Comparison of ENCODE assay signal across 8 mouse cellular contexts in genomic region chr2:117121212-117121983, GRCm38 (mm10). TPM values are rescaled to one million over a fixed set of nuclear protein-coding genes. Genes with fewer than 3 reads are reported as not detected.
DNase-seq lines count a peak whose midpoint lies in the region; ATAC-seq and TF ChIP-seq lines count a peak whose summit lies in the region.

Spred1 (plus strand) TSS chr2:117121374.

- intact Hi-C loops in heart, adult 2 months (cut with DNase I), result loop anchor here (2.0 to 5.0 kb wide), 5 partner anchors 36 to 221 kb away; no protein-coding TSS in a partner anchor

- peaks cover 0 to 3% of the 10 kb centered on the region in 2 experiments; a peak in 2 of 4 replicates for H3K4me1 ChIP-seq in MEL (ENCODE audit: control insufficient read depth in 1 of 2, insufficient read depth in 2 of 2, low read length in 2 of 2)
- peaks cover 8% of the 10 kb centered on the region for H3K4me1 ChIP-seq in heart, adult 2 months (ENCODE audit: control insufficient read depth, insufficient read depth, low read length)
- peaks cover 3% of the 10 kb centered on the region; the same call in 1 of the 2 replicates for H3K4me1 ChIP-seq in kidney, adult 2 months (ENCODE audit: control insufficient read depth, insufficient read depth, low read length)
- peaks cover 19% of the 10 kb centered on the region for H3K4me1 ChIP-seq in liver, embryonic 12.5 days
- H3K4me1 ChIP-seq in neural tube, embryonic 11.5 days (ENCODE audit: control insufficient read depth, insufficient read depth, low read length), result peaks cover 8% of the 10 kb centered on the region

- H3K9ac ChIP-seq in MEL (ENCODE audit: control insufficient read depth, low read depth, low read length, poor library complexity, severe bottlenecking), result peak within 1 kb of the TSS; percentile 97
- peak within 1 kb of the TSS; percentile 93 for H3K9ac ChIP-seq in heart, adult 2 months (ENCODE audit: low read depth, low read length)
- H3K9ac ChIP-seq in liver, embryonic 12.5 days, result peak within 1 kb of the TSS; percentile 90
- H3K9ac ChIP-seq in neural tube, embryonic 11.5 days (ENCODE audit: low read length), result peak within 1 kb of the TSS; percentile 96

- H3K36me3 ChIP-seq in MEL (ENCODE audit: control insufficient read depth in 1 of 2, insufficient read depth in 2 of 2, low read length in 2 of 2), result peaks cover 0 to 14% of the 10 kb centered on the region in 2 experiments; a peak in 3 of 4 replicates
- peaks cover 11% of the 10 kb centered on the region for H3K36me3 ChIP-seq in heart, adult 2 months (ENCODE audit: control insufficient read depth, insufficient read depth, low read length)
- H3K36me3 ChIP-seq in kidney, adult 2 months (ENCODE audit: control insufficient read depth, insufficient read depth, low read length), result no peaks in the 10 kb centered on the region
- H3K36me3 ChIP-seq in liver, embryonic 12.5 days, result no peaks in the 10 kb centered on the region
- no peaks in the 10 kb centered on the region for H3K36me3 ChIP-seq in neural tube, embryonic 11.5 days (ENCODE audit: control insufficient read depth, insufficient read depth, low read length)

- peak within 1 kb of the TSS; percentile 82 for H3K27ac ChIP-seq in MEL (ENCODE audit: control insufficient read depth, low read depth, low read length)
- peak within 1 kb of the TSS; percentile 96 for H3K27ac ChIP-seq in heart, adult 2 months
- peak within 1 kb of the TSS; percentile 97 for H3K27ac ChIP-seq in kidney, adult 2 months (ENCODE audit: insufficient read depth, low read depth, low read length)
- peak within 1 kb of the TSS; percentile 89 for H3K27ac ChIP-seq in liver, embryonic 12.5 days
- peak within 1 kb of the TSS; percentile 99 for H3K27ac ChIP-seq in neural tube, embryonic 11.5 days (ENCODE audit: low read depth, low read length)

- peaks cover 36% of the 10 kb centered on the region for H3K79me2 ChIP-seq in MEL (ENCODE audit: control insufficient read depth, insufficient read depth, low read length, poor library complexity)
- peaks cover 4% of the 10 kb centered on the region for H3K79me2 ChIP-seq in heart, adult 2 months (replicated peaks; ENCODE audit: control insufficient read depth, insufficient read depth, low read length)

- no peak for TF ChIP-seq RAD21 in MEL (IDR thresholded peaks at IDR 0.05; ENCODE audit: low read depth, low read length)

- TF ChIP-seq CTCF in MEL (IDR thresholded peaks at IDR 0.05 in 2 of 3, conservative IDR thresholded peaks at IDR 0.05 in 1 of 3; ENCODE audit: control insufficient read depth in 1 of 3, insufficient read depth in 1 of 3, low read depth in 2 of 3, low read length in 3 of 3, poor library complexity in 1 of 3, severe bottlenecking in 1 of 3), result no peak
- no peak for TF ChIP-seq CTCF in heart, adult 2 months (IDR thresholded peaks at IDR 0.05)
- no peak for TF ChIP-seq CTCF in kidney, adult 2 months (conservative IDR thresholded peaks at IDR 0.05; ENCODE audit: insufficient read depth, insufficient read length, low read depth, low read length)

- H3K27me3 ChIP-seq in MEL (ENCODE audit: control insufficient read depth in 1 of 2, insufficient read depth in 2 of 2, low read length in 2 of 2), result no peaks in the 10 kb centered on the region
- no peaks in the 10 kb centered on the region for H3K27me3 ChIP-seq in heart, adult 2 months (ENCODE audit: control insufficient read depth, insufficient read depth, low read length)
- no peaks in the 10 kb centered on the region for H3K27me3 ChIP-seq in kidney, adult 2 months (replicated peaks; ENCODE audit: control insufficient read depth, insufficient read depth, low read length)
- peaks cover 11% of the 10 kb centered on the region for H3K27me3 ChIP-seq in liver, embryonic 12.5 days (replicated peaks)
- H3K27me3 ChIP-seq in neural tube, embryonic 11.5 days (ENCODE audit: control insufficient read depth, insufficient read depth, low read length), result no peaks in the 10 kb centered on the region

- peak within 1 kb of the TSS; percentile 93 for H3K4me2 ChIP-seq in liver, embryonic 12.5 days
- peak within 1 kb of the TSS; percentile 73 for H3K4me2 ChIP-seq in neural tube, embryonic 11.5 days (ENCODE audit: low read depth)

- DNase-seq in B cell, adult 2 months, result peak; percentile 38 to 55
- DNase-seq in MEL (ENCODE audit: low read depth, low spot score), result peak; percentile 59
- peak; percentile 52 to 63 for DNase-seq in cerebellum, postnatal 14 days
- DNase-seq in heart, adult 2 months, result peak; percentile 65 to 73
- DNase-seq in kidney, adult 2 months, result peak; percentile 36
- peak; percentile 56 for DNase-seq in neural tube, embryonic 11.5 days (ENCODE audit: low spot score)
- DNase-seq in yolk sac, embryonic 10.5 days (ENCODE audit: low spot score), result peak; percentile 52

- no peaks in the 10 kb centered on the region for H3K9me3 ChIP-seq in MEL (replicated peaks; ENCODE audit: insufficient read depth, low read length)
- no peaks in the 10 kb centered on the region for H3K9me3 ChIP-seq in liver, embryonic 12.5 days (replicated peaks)
- no peaks in the 10 kb centered on the region for H3K9me3 ChIP-seq in neural tube, embryonic 11.5 days (ENCODE audit: control insufficient read depth, low read length)

- 1% methylated on average over 93 of the region's 99 CpGs for WGBS in heart, adult 2 months
- 1% methylated on average over 94 of the region's 99 CpGs for WGBS in kidney, adult 2 months
- WGBS in liver, embryonic 12.5 days (ENCODE audit: insufficient replicate concordance), result under 1% methylated on average over 80 of the region's 99 CpGs
- 0% methylated on average over 65 of the region's 99 CpGs for WGBS in neural tube, embryonic 11.5 days

- TF ChIP-seq POLR2A in MEL (IDR thresholded peaks at IDR 0.05; ENCODE audit: control insufficient read depth in 1 of 2, insufficient read depth in 1 of 2, low read depth in 1 of 2, low read length in 2 of 2, poor library complexity in 1 of 2), result no peak
- no peak for TF ChIP-seq POLR2A in heart, adult 2 months (IDR thresholded peaks at IDR 0.05; ENCODE audit: insufficient read depth, low read depth, low read length)
- no peak for TF ChIP-seq POLR2A in kidney, adult 2 months (IDR thresholded peaks at IDR 0.05; ENCODE audit: low read depth, low read length)

- ATAC-seq in liver, embryonic 12.5 days, result peak; percentile 44
- ATAC-seq in neural tube, embryonic 11.5 days (ENCODE audit: insufficient read depth, low FRiP score, low TSS enrichment), result peak; percentile 43

- peak within 1 kb of the TSS; percentile 92 to 98 for H3K4me3 ChIP-seq in MEL (ENCODE audit: control insufficient read depth in 1 of 2, insufficient read depth in 1 of 2, low read depth in 2 of 2, low read length in 2 of 2)
- H3K4me3 ChIP-seq in heart, adult 2 months, result peak within 1 kb of the TSS; percentile 70
- peak within 1 kb of the TSS; percentile 58 for H3K4me3 ChIP-seq in kidney, adult 2 months (ENCODE audit: insufficient read depth, low read depth, low read length)
- peak within 1 kb of the TSS; percentile 83 for H3K4me3 ChIP-seq in liver, embryonic 12.5 days
- H3K4me3 ChIP-seq in neural tube, embryonic 11.5 days (ENCODE audit: low read depth, low read length), result peak within 1 kb of the TSS; percentile 86

- TF ChIP-seq EP300 in MEL (IDR thresholded peaks at IDR 0.05; ENCODE audit: low read depth in 1 of 2, low read length in 2 of 2), result no peak
- TF ChIP-seq EP300 in heart, adult 2 months (IDR thresholded peaks at IDR 0.05; ENCODE audit: insufficient read depth, low read depth, low read length), result no peak

TF ChIP-seq in MEL, 35 proteins besides CTCF, POLR2A, EP300 and RAD21:
- TF ChIP-seq ZMIZ1 (IDR thresholded peaks at IDR 0.05; ENCODE audit: low read depth, low read length), result no peak
- no peak; the same call in 1 of the 2 replicates for TF ChIP-seq TBP (IDR thresholded peaks at IDR 0.05; ENCODE audit: low read depth, low read length)
- TF ChIP-seq MAZ (IDR thresholded peaks at IDR 0.05; ENCODE audit: low read depth, low read length), result no peak; the same call in 1 of the 2 replicates
- TF ChIP-seq UBTF (IDR thresholded peaks at IDR 0.05; ENCODE audit: borderline replicate concordance, insufficient read depth, low read depth, low read length), result peak; percentile 32; the same call in 1 of the 2 replicates
- no peak for TF ChIP-seq CHD1 (IDR thresholded peaks at IDR 0.05; ENCODE audit: low read depth, low read length)
- peak; percentile 28; the same call in 1 of the 2 replicates for TF ChIP-seq MXI1 (IDR thresholded peaks at IDR 0.05; ENCODE audit: low read depth, low read length)
- no peak for TF ChIP-seq POLR2AphosphoS2 (IDR thresholded peaks at IDR 0.05; ENCODE audit: low read length)
- TF ChIP-seq HCFC1 (IDR thresholded peaks at IDR 0.05; ENCODE audit: low read depth, low read length), result no peak
- TF ChIP-seq E2F4 (IDR thresholded peaks at IDR 0.05; ENCODE audit: borderline replicate concordance, low read depth, low read length), result no peak
- 0 out of 2 replicates have a peak, but pooled peaks have one; percentile 5 for TF ChIP-seq TCF12 (IDR thresholded peaks at IDR 0.05; ENCODE audit: low read depth, low read length)
- no peak for TF ChIP-seq NELFE (IDR thresholded peaks at IDR 0.05; ENCODE audit: low read depth, low read length)

RNA-seq across cellular contexts. Expression of gene Spred1, which starts in this region (rescaled TPM):
- total RNA-seq in MEL (2012; rRNA removed), result 19.9 and 21.9 TPM in 2 replicates
- polyA plus RNA-seq in MEL (2012; ENCODE audit: insufficient read depth in 1 of 2, insufficient read length in 2 of 2, low read depth in 1 of 2, low replicate concordance in 2 of 2, missing spikeins in 1 of 2), result 10 to 100 TPM in 1 of 2 experiments, not detected in 1; 14.3 TPM
- 10 to 100 TPM; 14.0 to 15.6 TPM for total RNA-seq in heart, adult 2 months (2021)
- polyA plus RNA-seq in heart, adult 2 months (2012; rRNA removed), result 3.7 and 7.5 TPM in 2 replicates
- 3.8 and 5.2 TPM in 2 replicates for polyA plus RNA-seq in kidney, adult 2 months (2012; rRNA removed)
- 6.4 and 6.9 TPM in 2 replicates for polyA plus RNA-seq in liver, embryonic 12.5 days (2016; fragmentation: Nextera tagmentation; extraction: Ambion mirVana)
- polyA plus RNA-seq in neural tube, embryonic 11.5 days (2014; fragmentation: Nextera tagmentation; extraction: Ambion mirVana), result 23.4 and 23.5 TPM in 2 replicates

Comparison
In these comparisons a context has a peak if more than half of its experiments do, and no peak if none do; other contexts are left out.
1. Peak in every context shown above with its lines: DNase-seq, ATAC-seq, H3K4me3 ChIP-seq and H3K27ac ChIP-seq.